Mouse (Mus musculus) stomach, embryonic 16.5 days (tissue): ENCODE measurements around the gene Fam162b. TPM values are rescaled to one million over a fixed set of nuclear protein-coding genes. Genes with fewer than 3 reads are reported as not detected.

Source experiments
- ATAC-seq: fragments of 200-750 bp; cut with Nextera tagmentation; 2 replicates; pipeline ENCODE4 v1.8.0; 2017; ENCODE audit warnings: moderate number of reproducible peaks, moderate TSS enrichment; ENCODE audit not compliant: insufficient read depth, low FRiP score
- H3K27ac ChIP-seq: fragments of 300-500 bp; sonication (generic); 2 replicates; pipeline ENCODE4 v1.5.1; 2014; ENCODE audit warnings: low read length
- H3K27me3 ChIP-seq: fragments of 300-500 bp; sonication (generic); 2 replicates; pipeline ENCODE4 v1.6.1; 2014; ENCODE audit warnings: low read length, control low read depth, mixed read lengths; ENCODE audit not compliant: control insufficient read depth, insufficient read depth
- H3K36me3 ChIP-seq: fragments of 300-500 bp; sonication (generic); 2 replicates; pipeline ENCODE4 v1.6.1; 2014; ENCODE audit warnings: low read length; ENCODE audit not compliant: control insufficient read depth, insufficient read depth
- H3K4me1 ChIP-seq: fragments of 300-500 bp; sonication (generic); 2 replicates; pipeline ENCODE4 v1.6.1; 2014; ENCODE audit warnings: low read length, control low read depth, mixed read lengths; ENCODE audit not compliant: control insufficient read depth, insufficient read depth
- H3K4me2 ChIP-seq: fragments of 300-500 bp; sonication (generic); 2 replicates; pipeline ENCODE4 v1.6.1; 2014; ENCODE audit warnings: low read depth, low read length, mixed read lengths
- H3K4me3 ChIP-seq: fragments of 300-500 bp; sonication (generic); replicated peaks from 2 replicates; pipeline ENCODE4 v1.5.1; 2014; ENCODE audit warnings: mild to moderate bottlenecking, low read length
- H3K9ac ChIP-seq: fragments of 300-500 bp; sonication (generic); 2 replicates; pipeline ENCODE4 v1.6.1; 2014; ENCODE audit warnings: low read length
- H3K9me3 ChIP-seq: fragments of 300-500 bp; sonication (generic); replicated peaks from 2 replicates; pipeline ENCODE4 v1.6.1; 2016; ENCODE audit warnings: low read length, control low read depth; ENCODE audit not compliant: control insufficient read depth
- WGBS: fragments of 180-500 bp; shearing (Covaris S2); extraction: QIAGEN DNeasy Blood & Tissue Kit; methylation state at CpG from one replicate; pipeline ENCODE4 v1.1.7; 2014; 5-methylcytosine and 5-hydroxymethylcytosine counted together
- polyA plus RNA-seq: library from polyadenylated mRNA; unstranded; fragments of >200 nt; fragmentation: Nextera tagmentation; extraction: Ambion mirVana; gene quantifications from 2 replicates; pipeline ENCODE4 v1.2.1, GENCODE M21; 2015

Fam162b gene
- 30.1 and 34.2 TPM in 2 replicates for polyA plus RNA-seq

DNA sequence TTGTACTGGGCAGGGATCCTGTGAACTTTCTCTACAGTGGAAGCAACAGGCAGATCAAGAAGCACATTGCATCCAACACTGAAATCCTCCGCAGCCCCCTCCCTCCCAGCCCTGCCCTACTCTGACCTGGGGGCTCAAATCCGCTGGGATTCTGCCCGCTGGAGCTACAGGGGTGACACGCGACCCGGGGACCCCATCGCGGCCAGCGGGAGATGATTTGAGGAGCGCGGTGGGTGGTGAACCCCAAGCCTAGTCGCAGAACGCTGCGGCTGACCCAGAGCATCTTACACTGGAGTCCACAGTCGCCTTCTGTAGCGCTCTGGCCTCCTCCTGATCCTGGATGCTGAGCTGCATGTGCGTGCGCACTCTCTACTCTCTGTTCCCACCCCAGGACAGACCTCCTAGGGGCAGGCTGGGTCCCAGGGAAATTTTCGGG lies at the start of gene Fam162b:
TSS of gene Fam162b (minus strand) at position 379 of the 436 bp plus-strand sequence.
- H3K9me3 ChIP-seq, result no peaks in the 10 kb centered on the region
- peak within 1 kb of the TSS; percentile 64 for H3K4me2 ChIP-seq
- H3K27me3 ChIP-seq, result no peaks in the 10 kb centered on the region
- peak; percentile 85 for ATAC-seq
- H3K4me1 ChIP-seq, result peaks cover 4% of the 10 kb centered on the region; the same call in 1 of the 2 replicates
- H3K27ac ChIP-seq, result peak within 1 kb of the TSS; percentile 72
- peak within 1 kb of the TSS; percentile 64 for H3K9ac ChIP-seq
- peak within 1 kb of the TSS; percentile 46 for H3K4me3 ChIP-seq
- WGBS, result 5% methylated on average over 19 of the region's 19 CpGs
- H3K36me3 ChIP-seq, result no peaks in the 10 kb centered on the region

DNA sequence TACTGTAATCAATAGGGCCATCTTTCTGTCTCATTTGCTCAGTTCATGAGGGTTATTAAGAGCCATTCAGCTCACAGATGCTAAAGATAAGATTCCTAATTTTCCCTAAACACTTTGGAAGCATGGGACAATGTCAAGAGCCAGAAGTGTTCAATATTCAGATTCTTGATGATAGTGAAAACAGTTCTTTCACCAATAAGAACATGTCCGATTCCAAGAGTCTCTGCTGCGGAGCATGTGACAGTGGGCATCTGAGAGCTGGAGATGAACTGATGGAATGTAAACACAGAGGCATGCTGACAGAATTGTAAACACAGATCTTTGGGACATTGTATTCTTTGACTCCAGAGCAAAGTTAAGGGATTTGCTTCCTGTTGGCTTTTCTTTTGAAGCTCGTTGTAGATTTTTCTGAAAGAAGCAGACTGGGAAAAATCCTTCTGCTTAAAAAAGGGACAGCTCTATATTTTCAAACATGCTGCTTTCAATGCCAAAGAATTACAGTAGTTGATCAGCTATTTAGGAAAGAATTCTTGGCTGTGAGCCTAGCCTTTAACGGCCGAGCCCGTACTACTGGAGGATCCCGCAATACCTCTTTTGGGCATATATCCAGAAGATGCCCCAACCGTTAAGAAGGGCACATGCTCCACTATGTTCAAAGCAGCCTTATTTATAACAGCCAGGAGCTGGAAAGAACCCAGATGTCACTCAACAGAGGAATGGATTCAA lies 41.3 kb upstream of the Fam162b start, which contains the start of gene Gprc6a:
TSS of gene Gprc6a (minus strand) at position 51 of the 726 bp plus-strand sequence.
- H3K27me3 ChIP-seq, result no peaks in the 10 kb centered on the region
- H3K4me1 ChIP-seq, result no peaks in the 10 kb centered on the region
- H3K9me3 ChIP-seq, result no peaks in the 10 kb centered on the region
- H3K27ac ChIP-seq, result no peak within 1 kb of the TSS
- ATAC-seq, result no peak
- H3K4me3 ChIP-seq, result no peak within 1 kb of the TSS
- WGBS, result 23% methylated on average over 8 of the region's 8 CpGs
- H3K4me2 ChIP-seq, result no peak within 1 kb of the TSS
- no peak within 1 kb of the TSS for H3K9ac ChIP-seq
- no peaks in the 10 kb centered on the region for H3K36me3 ChIP-seq

GRCm38 (mm10) chr10:51621193-51621592 lies 30.9 kb upstream of the Fam162b start:
- no peak for ATAC-seq
- H3K27ac ChIP-seq, result no peak overlapping the region
- H3K4me1 ChIP-seq, result no peaks in the 10 kb centered on the region
- WGBS, result 82% methylated on average over 3 of the region's 3 CpGs
- H3K9ac ChIP-seq, result no peak overlapping the region
- H3K27me3 ChIP-seq, result no peaks in the 10 kb centered on the region
- no peaks in the 10 kb centered on the region for H3K9me3 ChIP-seq
- no peak overlapping the region for H3K4me3 ChIP-seq
- H3K4me2 ChIP-seq, result no peak overlapping the region
- H3K36me3 ChIP-seq, result no peaks in the 10 kb centered on the region

DNA sequence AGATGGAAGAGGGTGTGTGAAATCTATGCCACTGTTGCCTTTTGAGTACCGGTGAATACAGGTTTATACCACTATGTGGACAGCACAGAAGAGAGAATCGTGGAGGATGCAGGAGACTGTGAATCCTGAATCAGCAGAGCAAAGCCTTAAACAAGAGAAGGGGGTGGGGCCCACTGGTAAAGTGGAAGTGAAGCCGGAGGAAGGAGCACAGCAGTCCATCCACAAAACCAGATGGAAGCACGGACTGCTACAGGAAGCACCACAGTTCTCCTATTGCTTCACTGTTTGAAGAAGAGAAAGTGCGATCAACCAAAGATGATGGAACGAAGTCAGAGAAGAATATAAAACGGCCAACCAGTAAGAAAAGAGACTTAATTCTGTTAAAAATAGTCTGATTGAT lies 29.8 kb upstream of the Fam162b start:
- no peak overlapping the region for H3K9ac ChIP-seq
- H3K4me3 ChIP-seq, result no peak overlapping the region
- no peaks in the 10 kb centered on the region for H3K36me3 ChIP-seq
- no peak overlapping the region for H3K4me2 ChIP-seq
- no peaks in the 10 kb centered on the region for H3K27me3 ChIP-seq
- H3K27ac ChIP-seq, result no peak overlapping the region
- no peaks in the 10 kb centered on the region for H3K4me1 ChIP-seq
- no peak for ATAC-seq
- H3K9me3 ChIP-seq, result no peaks in the 10 kb centered on the region
- 72% methylated on average over 7 of the region's 7 CpGs for WGBS

GRCm38 (mm10) chr10:51618538-51618937 lies 28.2 kb upstream of the Fam162b start:
- Histone ChIP-seq H3K36me3 (no peaks in the 10 kb centered on the region), H3K27ac (no peak overlapping the region), H3K4me2 (no peak overlapping the region), H3K4me3 (no peak overlapping the region), H3K9ac (no peak overlapping the region), H3K9me3 (no peaks in the 10 kb centered on the region), H3K27me3 (no peaks in the 10 kb centered on the region), H3K4me1 (no peaks in the 10 kb centered on the region)
- no peak for ATAC-seq
- 69% methylated on average over 2 of the region's 2 CpGs for WGBS

- no peaks in the 10 kb centered on the region for H3K36me3 ChIP-seq
- no peak overlapping the region for H3K4me2 ChIP-seq
- H3K27me3 ChIP-seq, result no peaks in the 10 kb centered on the region
- H3K9me3 ChIP-seq, result no peaks in the 10 kb centered on the region
- WGBS, result 71% methylated on average over 11 of the region's 11 CpGs
- no peak overlapping the region for H3K4me3 ChIP-seq
- H3K4me1 ChIP-seq, result peaks cover 4% of the 10 kb centered on the region; the same call in 1 of the 2 replicates
- no peak overlapping the region for H3K27ac ChIP-seq
- no peak overlapping the region for H3K9ac ChIP-seq
- ATAC-seq, result no peak
Measured at GRCm38 (mm10) chr10:51614826-51615590, 24.7 kb upstream of the Fam162b start.

GRCm38 (mm10) chr10:51613421-51613820 lies 23.1 kb upstream of the Fam162b start:
- H3K36me3 ChIP-seq, result no peaks in the 10 kb centered on the region

GRCm38 (mm10) chr10:51611969-51612682 lies 21.8 kb upstream of the Fam162b start:
- 45% methylated on average over 9 of the region's 9 CpGs for WGBS
- no peaks in the 10 kb centered on the region for H3K27me3 ChIP-seq
- no peaks in the 10 kb centered on the region for H3K36me3 ChIP-seq
- H3K4me2 ChIP-seq, result no peak overlapping the region
- peaks cover 4% of the 10 kb centered on the region; the same call in 1 of the 2 replicates for H3K4me1 ChIP-seq
- H3K4me3 ChIP-seq, result no peak overlapping the region
- H3K9ac ChIP-seq, result no peak overlapping the region
- H3K27ac ChIP-seq, result no peak overlapping the region
- no peak for ATAC-seq
- no peaks in the 10 kb centered on the region for H3K9me3 ChIP-seq

More at GRCm38 (mm10) chr10:51613421-51613820, 23.1 kb upstream of the Fam162b start:
- Histone ChIP-seq H3K4me3 (no peak overlapping the region), H3K27ac (no peak overlapping the region), H3K4me1 (peaks cover 4% of the 10 kb centered on the region; the same call in 1 of the 2 replicates), H3K4me2 (no peak overlapping the region), H3K9ac (no peak overlapping the region), H3K9me3 (no peaks in the 10 kb centered on the region), H3K27me3 (no peaks in the 10 kb centered on the region)
- ATAC-seq, result no peak
- 60% methylated on average over 3 of the region's 3 CpGs for WGBS
